Mouse (Mus musculus) urinary bladder, postnatal 4 days (tissue): ENCODE measurements at regions not wholly inside any gene's neighbourhood (a gene's known extent, or its start where the extent isn't known, plus 50 kb on each side); places are given as distances from the start of the nearest gene placed in this dataset.

Experiments
- DNase-seq, 2 experiments: peaks; one replicate each; pipeline ENCODE4 v3.0.0; 2021 to 2022; ENCODE audit warnings: low spot score in 2 of 2

DNA sequence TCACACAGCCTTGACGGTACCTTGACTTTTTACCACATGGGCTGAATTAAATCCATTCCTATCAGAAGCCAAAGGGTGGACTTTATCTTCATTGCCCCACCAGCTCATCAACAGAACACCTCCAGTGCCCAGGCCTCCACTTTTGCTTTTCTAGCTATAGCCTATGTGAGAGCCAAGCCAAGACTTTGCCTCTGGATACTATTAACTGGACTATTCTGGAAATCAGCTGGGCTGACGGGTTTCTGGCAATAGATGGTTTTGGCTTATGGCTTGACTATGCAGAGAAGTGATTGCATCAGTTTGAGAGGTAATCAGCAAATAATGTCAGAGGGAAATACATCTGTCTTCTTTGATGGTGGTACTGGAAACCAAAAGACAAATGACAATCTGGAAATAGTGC is 130.8 kb upstream of the Thbs1 start:
- DNase-seq = no peak

DNA sequence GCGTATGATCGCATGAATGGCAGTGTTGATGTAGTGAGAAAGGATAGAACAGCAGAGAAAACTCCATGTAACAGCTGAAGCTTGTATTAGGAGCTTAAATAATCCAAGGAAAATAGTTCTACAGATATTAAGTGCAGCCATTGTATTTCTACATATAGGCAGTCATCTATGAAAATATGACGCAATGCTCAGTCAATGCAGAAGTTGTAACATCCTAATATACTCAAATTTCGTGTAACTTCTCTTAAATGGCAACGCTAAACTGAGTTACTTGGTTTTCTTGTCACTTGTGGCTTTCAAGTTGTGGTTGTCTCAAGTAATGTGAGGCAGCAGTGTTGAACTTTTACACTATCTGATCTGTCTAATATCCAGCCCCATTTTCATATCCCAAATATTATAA is 127.1 kb upstream of the Thbs1 start:
- DNase-seq = no peak

DNA sequence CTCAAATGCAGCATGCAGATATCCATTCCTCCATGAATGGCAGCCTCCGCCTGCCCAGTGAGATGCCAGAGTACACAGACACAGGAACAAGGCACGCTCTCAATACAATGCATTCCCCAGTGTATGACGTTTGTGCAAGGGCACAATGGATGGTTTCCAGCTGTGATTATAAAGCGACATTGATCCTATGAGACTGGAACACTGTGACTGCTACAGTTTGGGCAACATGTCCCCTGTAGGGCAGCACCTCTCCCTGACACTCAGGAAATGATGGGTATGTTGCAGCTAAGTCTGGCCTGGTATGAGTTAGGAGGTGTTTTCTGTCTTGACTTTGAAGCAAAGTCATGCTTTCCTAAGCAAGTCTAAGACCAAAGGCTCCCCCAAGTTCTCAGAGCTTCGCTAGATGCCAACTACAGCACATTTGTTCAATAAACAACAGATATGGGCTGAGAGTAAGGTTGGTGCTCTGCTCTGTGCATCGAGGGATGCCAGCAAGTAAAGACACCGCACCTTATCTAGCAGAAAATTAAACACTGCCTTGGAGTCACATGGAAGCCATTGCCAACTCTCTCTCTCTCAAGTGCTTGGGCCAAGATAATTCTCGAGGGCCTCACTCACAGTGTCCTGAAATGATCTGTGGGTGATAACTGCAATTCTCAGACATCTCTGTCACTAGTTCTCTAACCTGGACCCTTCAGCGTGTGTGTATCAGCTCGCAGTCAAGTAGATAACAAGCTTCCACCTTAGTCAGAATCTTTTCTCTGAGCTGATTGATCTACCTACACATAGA is 124.1 kb upstream of the Thbs1 start:
- DNase-seq = no peak

DNA sequence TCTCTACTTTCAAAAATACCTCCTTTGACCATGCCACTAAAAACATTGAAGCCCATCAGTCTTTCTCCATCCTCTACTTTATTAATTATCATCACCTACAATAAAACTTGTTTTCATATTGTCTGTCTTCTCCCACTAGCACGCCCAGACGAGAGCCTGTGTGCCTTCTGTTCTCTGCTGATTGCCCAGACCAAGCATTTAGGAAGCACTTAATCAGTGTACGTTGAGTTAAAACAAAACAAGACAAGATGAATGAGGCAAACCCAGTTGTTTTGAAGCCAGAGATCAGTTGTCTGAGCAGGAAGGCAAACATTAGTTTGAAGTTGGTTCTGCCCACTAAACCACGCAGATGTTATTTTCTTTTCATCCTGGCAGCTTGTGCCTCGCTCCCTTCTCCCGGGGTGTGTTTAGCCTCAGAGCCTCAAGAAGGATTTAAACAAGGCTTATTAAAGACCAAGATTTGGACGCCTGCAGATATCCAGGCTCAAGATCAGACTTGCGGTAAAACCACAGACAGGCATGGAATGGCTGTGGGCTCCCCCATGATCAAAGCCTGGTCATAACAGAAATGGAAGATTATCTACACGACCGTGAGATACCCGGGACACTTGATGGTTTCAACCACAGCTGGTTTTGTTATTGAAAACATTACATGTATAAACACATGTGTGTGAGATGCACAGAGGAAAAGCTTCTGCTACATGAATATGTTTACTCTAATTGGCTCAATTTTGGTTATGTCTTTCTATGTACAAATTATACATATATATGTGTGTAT is 123.1 kb upstream of the Thbs1 start:
- DNase-seq = no peak

DNA sequence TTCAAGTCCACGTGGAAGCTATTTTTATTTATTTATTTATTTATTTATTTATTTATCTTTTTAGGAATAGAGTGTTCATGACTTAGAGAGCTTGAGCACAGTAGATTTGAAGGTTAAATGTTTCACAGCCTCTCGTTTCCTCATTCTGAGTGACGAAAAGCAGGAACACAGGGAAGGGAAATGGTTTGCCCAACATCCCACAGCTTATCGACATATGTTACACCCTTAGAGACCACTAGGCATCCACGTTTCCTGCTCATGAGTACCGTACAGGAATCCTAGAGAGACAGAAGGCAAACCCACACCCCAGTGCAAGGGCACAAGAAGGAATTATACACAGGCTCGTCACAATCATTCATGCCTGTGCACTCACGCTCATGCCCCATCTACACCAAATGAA is 122.5 kb upstream of the Thbs1 start:
- no peak for DNase-seq

DNA sequence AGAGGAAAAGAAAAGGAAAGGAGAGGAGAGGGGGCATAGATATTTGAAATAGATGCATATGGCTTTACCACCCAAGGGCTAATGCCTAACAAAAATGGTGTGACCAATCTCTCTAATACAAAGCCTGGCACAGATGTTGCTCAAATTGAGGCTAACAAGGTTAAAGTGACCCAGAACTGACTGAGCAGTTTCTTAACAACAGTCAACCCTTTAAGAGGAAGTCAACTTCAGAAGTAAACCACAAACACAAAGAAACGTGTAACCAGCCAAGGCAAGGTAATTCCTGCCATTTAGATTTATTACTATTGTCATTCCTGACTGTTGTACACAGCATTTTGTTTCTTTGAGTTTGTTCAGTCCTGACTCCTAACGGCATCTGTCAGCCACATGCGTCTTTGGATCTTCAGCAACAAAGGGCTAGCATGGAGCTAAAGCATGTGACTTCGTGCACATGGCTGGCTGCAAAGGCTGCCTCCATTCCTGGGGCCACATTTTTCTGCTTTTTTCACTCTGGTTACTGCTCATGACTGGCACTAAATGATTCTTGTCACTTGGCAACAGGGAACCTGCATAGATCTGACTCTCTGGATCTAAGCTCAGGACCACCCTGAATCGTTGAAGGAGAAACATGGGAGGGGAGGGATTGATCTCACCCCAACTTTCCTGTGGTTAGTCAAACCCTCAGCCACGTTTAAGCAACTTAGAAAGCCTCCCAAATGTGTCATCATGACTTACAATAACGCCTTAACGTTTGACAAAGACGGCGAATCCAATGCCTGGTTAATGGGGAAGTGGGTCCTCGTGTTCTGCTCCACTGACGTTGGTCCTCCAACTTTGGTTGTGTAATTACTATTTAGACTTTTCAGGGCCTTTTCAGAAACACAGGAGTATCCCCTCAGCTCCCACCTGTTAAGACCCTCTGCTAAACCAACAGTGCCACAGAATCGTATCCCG is 115.3 kb upstream of the Thbs1 start:
- DNase-seq = no peak

DNA sequence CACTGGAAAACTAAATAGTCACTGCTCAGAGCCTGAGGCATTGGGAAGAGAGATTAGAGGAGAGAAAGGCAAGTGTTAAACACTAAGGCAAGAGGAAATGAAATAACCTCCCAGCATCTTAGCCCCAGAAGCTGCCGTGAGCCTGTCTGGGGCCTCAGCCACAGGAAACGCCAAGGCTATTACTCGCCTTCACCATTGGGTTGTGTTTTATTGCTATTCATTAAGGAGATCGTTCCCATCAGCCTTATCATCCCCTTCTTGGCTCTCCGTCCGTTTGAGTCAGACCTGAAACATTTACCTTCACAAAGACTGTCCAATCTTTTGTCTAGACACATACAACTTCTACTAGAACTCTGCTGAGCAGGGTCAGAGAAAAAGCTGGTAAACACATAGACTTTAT is 112.0 kb upstream of the Thbs1 start:
- no peak for DNase-seq

DNA sequence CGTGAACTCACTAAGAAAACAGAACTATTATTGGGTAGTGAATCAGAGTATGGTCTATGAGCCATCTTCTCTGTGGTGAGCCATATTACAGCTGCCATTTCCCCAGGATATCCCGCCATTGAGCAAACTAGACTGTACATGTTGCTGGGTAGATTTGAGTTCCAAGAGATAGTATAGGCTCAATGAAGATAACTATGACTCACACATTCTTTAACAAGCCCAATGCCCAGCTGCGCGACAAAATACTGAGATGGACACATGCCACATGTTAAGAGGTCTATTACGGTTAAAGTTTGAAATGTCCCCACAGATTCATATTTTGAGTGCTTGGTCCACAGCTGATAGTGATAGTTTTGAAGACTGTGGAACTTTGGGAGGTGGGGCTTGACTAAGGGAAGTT is 107.5 kb upstream of the Thbs1 start:
- DNase-seq = no peak

DNA sequence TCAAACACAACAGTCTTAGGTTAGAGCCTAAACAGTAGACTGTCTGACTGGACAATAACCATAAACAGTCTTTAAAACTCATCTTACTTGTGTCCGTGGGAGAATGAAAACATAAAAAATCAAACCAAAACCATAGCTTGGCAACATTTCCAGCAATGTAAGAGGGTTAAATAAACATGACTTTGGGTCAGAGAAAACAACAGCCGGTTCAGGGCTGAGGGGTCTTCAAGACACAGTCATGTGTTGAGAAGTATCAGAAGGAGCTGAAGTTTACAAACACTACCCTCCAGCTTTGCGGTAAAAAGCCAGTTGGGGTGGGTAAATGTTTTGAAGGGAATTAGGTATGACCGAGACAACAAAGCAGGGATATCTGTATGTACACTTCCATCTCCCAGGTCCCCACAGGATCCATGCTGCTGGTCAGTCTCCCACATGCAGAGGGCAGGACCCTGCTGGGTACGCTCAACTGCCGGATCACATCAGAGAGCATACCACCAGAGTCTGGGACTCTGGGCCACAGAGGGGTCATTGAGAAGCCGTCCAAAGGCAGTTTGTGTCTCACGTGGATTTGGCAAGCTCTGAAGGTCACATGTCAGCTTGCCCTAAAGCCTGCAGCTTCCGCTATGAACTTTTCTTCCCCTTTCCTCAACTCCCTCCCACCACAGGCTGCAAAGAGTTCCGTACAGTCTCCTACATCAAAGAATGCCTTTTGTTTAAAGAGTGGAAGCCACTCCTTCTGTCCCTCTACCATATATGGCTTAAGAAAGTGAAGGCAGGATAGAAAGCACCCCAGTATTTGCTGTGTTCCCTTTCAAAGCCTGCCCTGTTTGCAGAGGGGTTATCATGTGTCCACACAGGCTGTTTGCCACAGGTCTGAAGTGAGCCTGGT is 103.9 kb upstream of the Thbs1 start:
- DNase-seq = no peak

DNA sequence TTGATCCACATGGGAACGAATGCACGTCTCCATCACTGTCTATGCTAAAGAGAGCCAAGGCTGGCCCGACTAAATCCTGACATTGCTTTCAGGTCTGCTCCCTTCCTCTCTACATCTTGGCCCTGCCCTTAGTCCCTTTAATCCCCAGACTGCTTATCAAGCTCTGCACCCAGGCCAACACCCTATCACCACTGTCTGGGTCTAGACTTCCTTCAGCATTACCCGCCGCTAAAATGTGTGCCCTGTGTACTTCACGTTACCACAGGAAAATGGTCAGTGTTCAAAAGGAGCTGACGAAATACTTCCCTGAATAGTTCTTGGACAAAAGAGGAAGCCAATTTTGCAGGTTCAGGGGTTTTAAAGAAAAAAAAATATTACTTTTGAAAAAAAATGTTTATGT is 100.0 kb upstream of the Thbs1 start:
- DNase-seq = no peak

DNA sequence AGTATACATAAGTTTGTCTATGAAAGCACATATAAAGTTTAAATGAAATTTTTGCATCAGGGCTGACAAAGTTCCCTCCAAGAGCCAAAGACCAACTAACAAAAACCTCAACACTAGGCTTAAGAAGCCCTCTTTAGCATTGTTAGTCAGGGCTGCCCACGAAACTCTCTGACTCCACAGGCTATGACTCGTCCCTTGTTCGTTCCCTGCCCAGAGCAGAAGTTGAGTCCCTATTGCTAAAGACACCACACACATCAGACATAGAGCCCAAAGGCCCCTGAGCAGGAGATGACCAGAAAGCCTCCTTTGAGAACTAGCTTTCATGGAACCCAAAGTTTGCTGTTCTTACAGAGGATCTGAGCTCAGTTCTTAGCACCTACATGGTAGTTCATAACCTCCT is 99.5 kb upstream of the Thbs1 start:
- DNase-seq = no peak

DNA sequence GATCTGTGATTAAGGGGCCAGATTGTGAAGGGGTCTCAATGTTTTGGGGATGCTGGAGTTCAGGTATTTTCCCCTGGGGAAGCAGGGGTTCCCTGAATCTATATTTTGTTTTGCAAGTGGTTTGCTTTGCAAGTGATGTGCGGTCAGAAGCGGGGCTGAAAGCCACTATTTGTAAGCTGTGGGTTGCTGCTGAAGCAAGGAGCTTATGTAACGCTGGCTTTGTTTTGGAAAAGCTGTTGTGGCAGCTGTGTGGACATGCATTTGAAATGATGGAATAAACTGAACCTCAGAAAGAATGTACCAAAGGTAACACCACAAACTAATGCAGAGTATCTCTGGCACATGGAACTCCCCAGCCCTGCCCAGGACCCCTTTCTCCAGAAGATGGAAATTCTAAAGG is 98.5 kb upstream of the Thbs1 start:
- DNase-seq = no peak

DNA sequence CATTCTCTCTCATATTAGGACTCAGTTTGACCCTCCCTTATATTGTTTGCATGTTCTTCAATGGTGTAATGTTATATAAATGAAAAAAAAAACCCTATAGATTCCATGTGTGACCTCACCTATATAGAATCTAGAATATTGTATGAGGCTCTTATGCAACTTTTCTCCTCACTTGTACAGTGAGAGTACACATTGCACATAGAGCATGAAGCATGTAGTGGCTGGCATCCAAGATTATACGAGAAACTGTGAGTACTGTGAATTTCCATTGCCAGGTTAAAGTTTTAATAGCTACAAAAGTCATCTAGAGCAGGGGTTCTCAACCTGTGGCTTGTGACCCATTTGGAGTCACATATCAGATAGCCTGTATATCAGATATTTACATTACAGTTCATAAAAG is 96.5 kb upstream of the Thbs1 start:
- DNase-seq = no peak

DNA sequence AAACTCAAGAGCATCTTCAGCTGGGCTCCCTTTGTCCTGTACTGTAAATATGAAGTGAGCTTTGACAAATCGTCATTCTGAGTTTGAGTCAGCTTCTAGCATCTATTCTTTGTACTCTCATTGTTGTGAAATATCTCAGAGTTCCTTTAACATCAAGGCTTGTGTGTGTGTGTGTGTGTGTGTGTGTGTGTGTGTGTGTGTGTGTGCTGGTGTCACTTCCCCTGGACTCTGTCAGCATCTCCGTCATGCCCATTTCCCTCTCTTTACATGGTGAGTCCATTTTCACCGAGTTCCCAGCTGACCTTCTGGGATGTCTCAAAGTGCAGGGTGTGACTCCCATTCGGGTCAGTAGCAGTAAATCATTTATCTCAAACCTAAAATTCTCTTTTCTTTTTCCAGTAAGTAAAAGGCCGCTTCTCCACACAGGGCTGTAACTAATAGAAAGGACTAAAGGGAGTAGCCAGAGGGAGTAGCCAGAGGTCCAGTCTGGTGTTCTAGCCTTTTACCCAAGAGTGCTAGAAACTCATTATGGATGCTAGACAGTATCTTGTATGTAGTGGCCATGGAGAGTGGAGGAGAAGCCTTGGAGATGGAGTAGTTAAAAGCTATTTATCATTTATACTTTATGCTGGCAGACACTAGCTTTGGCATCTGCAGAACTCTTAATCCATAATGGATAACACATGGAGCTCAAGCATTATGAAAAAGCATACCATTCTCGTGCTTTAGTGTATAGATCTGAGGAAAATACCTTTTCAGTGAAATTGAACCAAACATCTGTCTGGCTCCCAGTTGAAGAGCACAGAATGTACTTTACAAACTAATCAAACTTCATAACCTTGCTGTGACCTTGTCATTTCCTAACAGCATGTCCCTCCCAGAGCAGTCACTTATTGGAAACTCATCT is 85.6 kb upstream of the Thbs1 start:
- DNase-seq = no peak

DNA sequence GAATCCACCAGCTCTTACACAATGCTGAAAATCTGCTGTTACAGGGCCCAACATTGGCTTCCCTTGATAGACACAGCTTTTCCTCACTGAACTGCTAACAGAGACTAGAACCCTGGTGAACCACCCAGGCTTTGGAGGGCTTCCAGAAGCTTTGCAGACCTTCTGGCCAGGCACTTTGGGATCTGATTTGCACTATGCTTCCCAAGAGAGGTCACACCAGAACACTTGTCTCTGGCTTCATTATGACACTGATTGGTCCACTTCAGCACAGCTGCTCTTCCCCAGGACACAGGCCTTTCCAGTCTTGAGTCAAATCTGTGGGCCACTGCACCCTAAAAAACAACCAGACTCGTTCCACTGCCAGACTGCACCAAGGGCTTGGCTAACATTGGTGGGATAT is 82.8 kb upstream of the Thbs1 start:
- no peak for DNase-seq

DNA sequence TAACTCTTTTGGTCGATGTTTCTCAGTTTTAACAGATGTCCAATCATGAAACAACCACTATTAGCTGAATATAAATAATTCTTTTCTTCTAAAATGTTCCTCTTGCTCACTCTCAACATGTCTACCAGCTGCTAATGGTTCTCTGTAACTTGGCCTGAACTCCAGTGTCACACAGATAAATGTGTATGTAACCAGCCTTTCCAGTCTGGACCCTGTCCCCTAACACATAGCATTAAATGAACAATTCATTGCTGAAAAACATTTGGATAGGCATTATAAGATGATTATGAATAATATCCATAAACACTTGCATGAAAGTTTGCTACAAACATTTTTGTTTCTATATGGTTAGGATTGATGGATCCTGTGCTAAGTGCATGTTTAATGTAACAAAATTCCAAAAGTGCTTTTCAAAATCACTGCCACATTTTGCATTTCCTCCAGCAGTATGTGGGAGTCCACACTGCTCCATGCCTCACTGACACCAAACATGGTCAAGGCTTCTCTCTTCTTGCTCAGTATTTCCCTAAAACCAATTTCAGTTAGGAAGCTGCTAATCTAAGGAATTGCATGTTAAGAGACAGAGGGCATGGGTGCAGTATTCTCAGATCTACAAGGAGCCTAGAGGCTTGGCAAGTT is 82.1 kb upstream of the Thbs1 start:
- DNase-seq = no peak

DNA sequence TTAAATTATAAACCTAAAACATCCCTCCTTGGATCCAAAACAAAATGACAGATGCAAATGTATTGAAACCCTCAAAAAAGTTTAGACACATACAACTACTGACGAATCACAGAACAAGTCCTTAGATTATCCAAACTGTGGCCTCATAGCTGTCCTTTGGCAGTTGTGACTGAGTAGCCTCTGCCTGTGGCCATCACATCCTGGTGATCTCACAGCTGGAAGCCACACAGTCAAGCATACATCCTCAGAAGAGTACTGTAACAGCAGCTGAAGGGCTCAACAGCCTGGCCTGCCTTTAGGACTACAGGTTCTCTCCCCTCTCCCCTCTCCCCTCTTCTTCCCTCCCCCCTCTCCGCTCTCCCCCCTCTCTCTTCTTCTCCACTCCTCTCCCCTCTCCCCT is 80.0 kb upstream of the Thbs1 start:
- no peak for DNase-seq

DNA sequence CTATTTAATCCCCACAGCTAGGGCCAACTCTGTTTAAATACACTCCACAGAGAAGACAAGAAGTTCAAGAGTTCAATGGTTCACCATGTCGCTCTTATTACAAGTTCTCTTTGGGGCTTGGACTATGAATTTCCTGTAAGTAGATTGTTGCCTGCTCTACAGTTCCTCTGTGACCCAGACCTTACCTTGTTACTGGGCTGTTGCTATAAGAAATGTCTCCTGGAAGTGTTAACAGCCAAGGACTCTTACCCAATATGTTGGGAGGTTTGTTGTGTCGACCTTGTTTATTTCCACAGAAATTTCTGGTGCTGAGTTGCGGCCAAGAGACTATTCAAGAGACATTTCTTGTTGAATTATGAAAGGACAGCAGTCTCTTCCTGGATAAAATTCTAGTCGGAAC is 78.3 kb upstream of the Thbs1 start:
- no peak for DNase-seq

DNA sequence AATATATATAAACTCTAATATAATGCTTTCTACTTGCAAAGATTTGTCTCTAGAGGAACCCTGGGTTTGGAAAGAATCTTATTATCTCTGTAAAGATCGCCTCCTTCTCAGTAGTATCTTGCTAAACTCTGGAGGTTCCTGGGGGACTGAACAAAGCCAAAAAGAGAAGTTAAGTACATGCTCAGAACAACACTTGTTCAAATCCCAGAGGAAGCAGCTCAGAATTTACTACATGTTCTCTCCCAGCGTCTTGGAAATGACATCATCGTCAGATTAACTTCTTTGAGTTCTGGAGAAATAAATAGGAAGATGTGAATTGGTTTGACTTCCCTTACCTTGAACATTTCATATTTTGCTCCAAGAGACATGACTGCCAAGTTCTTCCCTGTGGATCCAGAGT is 77.7 kb upstream of the Thbs1 start:
- DNase-seq = no peak

DNA sequence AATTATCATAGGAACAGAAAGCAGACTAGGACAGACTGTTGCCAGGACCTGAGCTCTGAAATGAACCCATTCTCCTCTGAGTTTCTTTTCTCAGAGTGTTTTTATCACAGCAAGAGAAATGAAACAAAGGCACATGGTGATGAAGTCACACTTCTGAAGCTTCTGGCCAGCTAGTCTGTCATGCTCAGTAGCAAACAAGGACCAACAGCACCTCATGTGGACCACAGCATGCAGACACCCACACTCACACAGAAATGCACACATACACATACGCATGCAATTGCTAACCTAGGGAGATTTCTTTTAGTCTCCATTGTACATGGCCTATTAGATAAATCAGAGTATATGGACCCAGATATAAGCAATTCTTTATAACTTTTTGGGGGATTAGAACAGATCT is 76.3 kb upstream of the Thbs1 start:
- no peak for DNase-seq
